In genomic region chr4:124189352-124189992, GRCm38 (mm10) we compare ENCODE assay signal across 9 mouse cellular contexts.
DNase-seq lines count a peak whose midpoint lies in the region; ATAC-seq and TF ChIP-seq lines count a peak whose summit lies in the region.
"Had no signal": no experiment of that assay in that cellular context is flagged by ENCODE, and none has a peak within 500 bp of the region (broad histone marks: within the 10 kb centered on the region; RNA-seq: fewer than 3 reads in every experiment).

No protein-coding gene starts in this region.

- H3K4me3 ChIP-seq in megakaryocyte, embryonic 14.5 days (replicated peaks): peak overlapping the region; percentile 46
- no peak overlapping the region for H3K4me3 ChIP-seq in left cerebral cortex, adult 2 months
- H3K4me3 ChIP-seq in gastrocnemius, adult 2 months: no peak overlapping the region
- H3K4me3 ChIP-seq: myocyte had no signal

- no peaks in the 10 kb centered on the region for H3K36me3 ChIP-seq in megakaryocyte, embryonic 14.5 days (replicated peaks; ENCODE audit: low read length)

- no peak for TF ChIP-seq CTCF in left cerebral cortex, adult 2 months (IDR thresholded peaks at IDR 0.05)
- no peak for TF ChIP-seq CTCF in gastrocnemius, adult 2 months (IDR thresholded peaks at IDR 0.05)

- no peaks in the 10 kb centered on the region for H3K4me1 ChIP-seq in megakaryocyte, embryonic 14.5 days

- H3K9me3 ChIP-seq in megakaryocyte, embryonic 14.5 days: no peaks in the 10 kb centered on the region

- peaks cover 27% of the 10 kb centered on the region for H3K27me3 ChIP-seq in megakaryocyte, embryonic 14.5 days (replicated peaks)

- DNase-seq in frontal cortex, postnatal 36 days (ENCODE audit: low spot score in 2 of 2): peak; percentile 51 to 53
- no peak for DNase-seq in frontal cortex, postnatal 25 days (ENCODE audit: low spot score in 2 of 2)
- DNase-seq in left cerebral cortex, adult 2 months (ENCODE audit: extremely low spot score in 1 of 2, low spot score in 2 of 2): peak; percentile 36 to 49
- peak; percentile 39 for DNase-seq in right cerebral cortex, postnatal 14 days
- DNase-seq in gastrocnemius, adult 2 months: no peak

- H3K27ac ChIP-seq in left cerebral cortex, adult 2 months: peak overlapping the region; percentile 24; the same call in 1 of the 2 replicates
- H3K27ac ChIP-seq in gastrocnemius, adult 2 months: no peak overlapping the region

- ATAC-seq in megakaryocyte, adult 5-6 weeks (ENCODE audit: poor library complexity, severe bottlenecking): no peak
- no peak for ATAC-seq in megakaryocyte progenitor cell, adult 5-6 weeks (replicated peaks; ENCODE audit: poor library complexity)

- intact Hi-C loops in left cerebral cortex, adult 2 months (cut with DNase I): no loop called here
- intact Hi-C loops in gastrocnemius, adult 2 months (cut with DNase I): no loop called here

Comparison
In these comparisons a context has a peak if more than half of its experiments do, and no peak if none do; other contexts are left out.
1. DNase-seq: peak in frontal cortex, postnatal 36 days (2 of 2), left cerebral cortex, adult 2 months (2 of 2) and right cerebral cortex, postnatal 14 days (single experiment); none in frontal cortex, postnatal 25 days (0 of 2) and gastrocnemius, adult 2 months (single experiment).